Mouse (Mus musculus) adipocyte (in vitro differentiated cells): ENCODE measurements around the gene Mmp24.
A peak's percentile ranks its signal among the peaks of the same experiment; 100 is the strongest.
"Not testable (repeated sequence)": the region's sequence is repeated elsewhere in the genome, so short reads cannot be mapped to it uniquely, and the experiment has no call there.

Experiments
- DNase-seq: peaks from one replicate; pipeline ENCODE4 v3.0.0-alpha.2; 2016; ENCODE audit warnings: low spot score

The Mmp24 gene

GRCm38 (mm10) chr2:155814829-155815228, 39.7 kb downstream of the Mmp24 start:
- DNase-seq = no peak

GRCm38 (mm10) chr2:155816179-155816578, 41.0 kb downstream of the Mmp24 start:
- DNase-seq = no peak

GRCm38 (mm10) chr2:155817301-155818245, 42.4 kb downstream of the Mmp24 start:
- DNase-seq = peak; percentile 68

GRCm38 (mm10) chr2:155818596-155819391, 43.7 kb downstream of the Mmp24 start:
- peak; percentile 96 for DNase-seq

DNA sequence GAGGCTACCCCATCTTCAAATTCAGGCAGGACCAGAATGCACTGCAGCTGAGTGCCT, 44.1 kb downstream of the Mmp24 start, which contains the start of gene BC029722:
TSS of gene BC029722 (minus strand) at position 35 of the 57 bp plus-strand sequence.
- DNase-seq = no peak

GRCm38 (mm10) chr2:155819449-155820251, 44.5 kb downstream of the Mmp24 start:
- peak; percentile 36 for DNase-seq

GRCm38 (mm10) chr2:155820779-155821178, 45.6 kb downstream of the Mmp24 start:
- no peak for DNase-seq

GRCm38 (mm10) chr2:155823722-155824121, 48.6 kb downstream of the Mmp24 start:
- no peak for DNase-seq

DNA sequence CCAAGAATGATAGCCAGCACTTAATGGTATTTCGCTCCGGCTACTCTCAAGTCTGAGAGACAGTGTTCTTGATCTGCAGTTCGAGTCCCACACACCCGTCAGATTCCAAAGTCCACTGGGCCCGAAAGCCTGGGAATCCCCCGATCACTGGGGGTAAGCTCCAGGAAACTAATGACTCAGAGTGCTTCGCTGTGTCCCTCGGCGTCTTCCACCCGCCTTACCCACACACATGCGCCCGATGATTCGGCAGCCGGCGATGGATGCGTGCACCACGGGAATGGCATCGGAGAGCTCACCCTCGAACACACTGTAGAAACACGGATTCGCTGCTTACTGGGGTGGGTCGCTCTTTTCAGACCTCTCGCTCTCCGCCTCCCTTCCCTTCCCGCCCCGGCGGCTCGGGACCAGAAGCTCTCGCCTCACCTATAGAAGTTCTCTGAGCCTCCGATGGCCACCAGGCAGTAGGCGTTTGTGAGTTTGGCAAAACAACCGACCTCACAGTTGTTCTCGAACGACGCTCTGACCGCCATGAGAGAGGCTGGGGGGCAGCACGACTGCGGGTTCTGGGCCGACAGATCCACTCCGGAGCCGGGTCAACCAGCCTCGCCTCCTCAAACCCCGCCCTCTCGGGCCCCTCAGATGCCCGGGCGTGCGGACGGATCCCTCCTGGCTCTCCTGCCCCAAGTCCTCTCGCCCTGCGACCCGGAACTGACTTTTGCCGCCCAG, 50.9 kb downstream of the Mmp24 start:
- peak; percentile 21 for DNase-seq

DNA sequence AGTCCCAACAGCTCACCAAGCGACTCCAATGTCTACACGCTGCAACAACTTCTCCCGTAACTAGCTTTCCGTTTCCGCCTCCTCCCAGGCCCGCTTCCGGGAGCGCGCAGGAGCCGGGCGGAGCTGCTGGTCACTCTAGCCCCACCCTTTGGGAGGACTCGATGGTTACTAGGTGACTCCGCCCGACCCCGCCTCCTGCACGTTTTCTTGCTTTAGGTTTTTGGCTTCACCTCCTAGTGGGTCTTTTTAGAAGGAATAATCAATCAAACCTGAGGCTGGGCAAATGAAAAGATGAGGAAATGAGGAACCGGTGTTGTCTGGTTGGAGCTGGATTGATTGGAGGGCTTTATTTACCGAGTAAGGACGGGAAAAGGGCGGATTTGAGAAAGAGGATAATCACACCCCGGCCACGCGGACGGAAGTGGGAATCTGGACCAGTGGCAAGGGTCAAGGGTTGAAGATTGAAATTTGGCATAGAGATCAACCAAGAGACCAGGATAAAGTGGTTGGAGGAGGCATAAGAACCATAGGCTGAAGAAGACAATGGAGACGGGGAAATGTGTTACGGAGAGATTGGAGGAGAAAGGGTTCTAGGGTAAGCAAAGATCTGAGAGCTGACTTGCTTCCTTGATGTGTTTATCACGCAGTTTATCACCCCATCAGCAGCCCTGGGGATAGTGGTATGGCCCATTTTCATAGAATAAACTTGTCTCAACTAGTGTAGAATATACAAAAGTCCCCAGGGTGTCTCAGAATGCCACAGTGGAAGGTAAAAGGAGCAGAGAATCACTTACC, 51.7 kb downstream of the Mmp24 start, which contains the start of gene Eif6:
TSS of gene Eif6 (minus strand) at position 296 of the 795 bp plus-strand sequence.
- peak; percentile 90 for DNase-seq

GRCm38 (mm10) chr2:155830841-155831240, 55.7 kb downstream of the Mmp24 start:
- no peak for DNase-seq

- no peak for DNase-seq
Measured at GRCm38 (mm10) chr2:155831302-155831701, 56.2 kb downstream of the Mmp24 start.

GRCm38 (mm10) chr2:155832087-155832486, 56.9 kb downstream of the Mmp24 start:
- not testable (repeated sequence) for DNase-seq

GRCm38 (mm10) chr2:155834732-155835131, 59.6 kb downstream of the Mmp24 start, which contains the start of gene Fam83c:
Gene Fam83c, minus strand, starts transcription at chr2:155834854.
- no peak for DNase-seq

DNA sequence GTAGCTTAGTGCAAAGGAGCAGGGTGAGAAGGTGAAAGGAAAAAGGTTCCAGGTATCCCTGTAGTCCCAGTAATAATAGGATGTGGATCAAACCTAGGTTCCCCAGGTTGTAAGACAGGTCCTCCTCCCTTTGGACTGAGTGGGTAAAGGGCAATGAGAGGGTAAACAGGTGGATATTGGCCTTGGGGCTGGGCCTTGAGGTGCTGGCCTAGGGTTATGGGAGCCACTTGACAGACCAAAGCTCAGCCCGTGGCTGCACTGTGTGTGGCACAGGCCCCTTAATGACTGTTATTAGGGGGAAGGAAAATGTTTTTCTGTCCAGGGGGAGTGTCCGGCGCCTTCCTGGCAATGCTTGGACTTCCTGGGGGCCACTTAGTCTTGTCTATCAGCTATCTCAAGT, 62.8 kb downstream of the Mmp24 start:
- DNase-seq = no peak

- DNase-seq = no peak
Measured at GRCm38 (mm10) chr2:155838961-155839360, 63.8 kb downstream of the Mmp24 start.

DNA sequence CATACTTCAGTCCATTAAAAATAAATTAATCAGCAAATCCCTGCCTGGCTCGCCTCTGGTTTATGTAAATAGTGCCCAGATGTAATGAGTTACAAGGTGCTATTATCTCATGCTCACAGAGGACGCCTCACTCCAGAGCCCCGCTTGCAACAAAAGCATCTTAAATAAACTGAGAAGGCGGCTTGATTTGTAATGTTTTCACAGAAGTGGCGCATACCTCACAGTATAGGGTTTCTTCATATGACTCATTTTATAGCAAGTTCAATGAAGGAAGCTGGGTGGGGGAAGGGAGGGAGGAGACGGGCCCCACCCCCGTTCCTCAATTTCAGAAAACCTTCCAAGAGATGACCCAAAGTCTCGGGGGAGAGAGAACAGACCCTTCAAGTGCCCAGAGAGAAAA, 71.8 kb downstream of the Mmp24 start:
- DNase-seq = no peak

DNA sequence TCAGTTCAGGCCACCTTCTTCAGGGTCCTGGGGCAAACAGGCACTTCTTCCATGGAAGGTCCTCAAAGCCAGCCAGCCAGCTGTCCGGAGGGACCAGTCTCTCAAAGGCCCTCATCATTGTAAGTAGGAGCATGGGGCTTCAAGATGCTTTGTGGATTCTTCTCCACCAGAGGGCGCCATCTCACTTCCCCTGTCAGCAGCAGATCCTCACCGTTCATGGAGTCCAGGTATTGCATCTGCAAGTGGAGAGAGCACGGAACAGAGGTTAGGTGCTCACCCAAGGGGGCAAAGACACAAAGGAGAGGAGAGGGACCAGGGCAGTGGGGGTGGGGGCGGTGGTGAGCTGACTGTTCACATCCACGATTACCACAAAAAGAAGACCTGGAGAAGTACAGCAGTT, 73.1 kb downstream of the Mmp24 start:
- DNase-seq = peak; percentile 87

- no peak for DNase-seq
Measured at GRCm38 (mm10) chr2:155849464-155849863, 74.3 kb downstream of the Mmp24 start.

- no peak for DNase-seq
Measured at GRCm38 (mm10) chr2:155850120-155850519, 75.0 kb downstream of the Mmp24 start.

DNA sequence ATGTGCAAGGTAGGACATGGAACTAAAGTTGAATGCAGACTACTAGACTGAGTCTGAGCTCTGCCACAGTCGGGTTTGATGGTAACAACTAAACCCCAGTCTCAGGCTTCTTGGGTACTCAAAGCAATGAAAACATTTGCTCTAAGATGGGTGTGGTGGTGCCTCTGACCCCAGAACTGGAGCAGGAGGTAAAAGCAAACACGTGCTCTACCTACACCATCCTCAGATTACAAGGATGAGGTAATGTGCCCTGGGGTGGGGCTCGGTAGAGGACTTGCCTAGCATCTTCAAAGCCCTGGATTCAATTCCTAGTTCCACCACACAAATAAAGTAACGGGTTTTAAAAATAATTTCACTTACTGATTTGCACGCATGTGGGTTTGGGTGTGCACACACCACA, 77.4 kb downstream of the Mmp24 start:
- DNase-seq = no peak
